Mouse (Mus musculus) hindbrain, embryonic 15.5 days (tissue): ENCODE data around the gene Bpifb9b. TPM values are rescaled to one million over a fixed set of nuclear protein-coding genes. Genes with fewer than 3 reads are reported as not detected.
"Not testable (repeated sequence)": the region's sequence is repeated elsewhere in the genome, so short reads cannot be mapped to it uniquely, and the experiment has no call there.

ENCODE experiments used
- ATAC-seq: fragments of 200-750 bp; cut with Nextera tagmentation; 2 replicates; pipeline ENCODE4 v1.8.0; 2017; ENCODE audit warnings: low read depth, moderate number of reproducible peaks, moderate TSS enrichment; ENCODE audit not compliant: low FRiP score
- H3K27ac ChIP-seq: fragments of 300-500 bp; sonication (generic); replicated peaks from 2 replicates; pipeline ENCODE4 v1.5.1; 2015; ENCODE audit warnings: mild to moderate bottlenecking, inconsistent platforms
- H3K27me3 ChIP-seq: fragments of 300-500 bp; sonication (generic); 2 replicates; pipeline ENCODE4 v1.6.1; 2015; ENCODE audit warnings: control low read depth, inconsistent platforms
- H3K36me3 ChIP-seq: fragments of 300-500 bp; sonication (generic); 2 replicates; pipeline ENCODE4 v1.6.1; 2015; ENCODE audit warnings: control low read depth, inconsistent platforms
- H3K4me1 ChIP-seq: fragments of 300-500 bp; sonication (generic); replicated peaks from 2 replicates; pipeline ENCODE4 v1.6.1; 2015; ENCODE audit warnings: control low read depth, inconsistent platforms
- H3K4me2 ChIP-seq: fragments of 300-500 bp; sonication (generic); 2 replicates; pipeline ENCODE4 v1.6.1; 2015; ENCODE audit warnings: moderate library complexity, mild to moderate bottlenecking, inconsistent platforms
- H3K4me3 ChIP-seq: fragments of 300-500 bp; sonication (generic); 2 replicates; pipeline ENCODE4 v1.5.1; 2015; ENCODE audit warnings: mild to moderate bottlenecking, inconsistent platforms
- H3K9ac ChIP-seq: fragments of 300-500 bp; sonication (generic); 2 replicates; pipeline ENCODE4 v1.6.1; 2015; ENCODE audit warnings: inconsistent platforms
- H3K9me3 ChIP-seq: fragments of 300-500 bp; sonication (generic); 2 replicates; pipeline ENCODE4 v1.6.1; 2016; ENCODE audit warnings: control low read depth, inconsistent platforms
- WGBS: fragments of 180-500 bp; shearing (Covaris S2); methylation state at CpG from one replicate; pipeline ENCODE4 v1.1.7; 2015; 5-methylcytosine and 5-hydroxymethylcytosine counted together
- polyA plus RNA-seq: library from polyadenylated mRNA; unstranded; fragments of >200 nt; fragmentation: Nextera tagmentation; extraction: Ambion mirVana; gene quantifications from 2 replicates; pipeline ENCODE4 v1.2.1, GENCODE M21; 2015

Gene Bpifb9b
- not detected in 2 replicates for polyA plus RNA-seq

DNA sequence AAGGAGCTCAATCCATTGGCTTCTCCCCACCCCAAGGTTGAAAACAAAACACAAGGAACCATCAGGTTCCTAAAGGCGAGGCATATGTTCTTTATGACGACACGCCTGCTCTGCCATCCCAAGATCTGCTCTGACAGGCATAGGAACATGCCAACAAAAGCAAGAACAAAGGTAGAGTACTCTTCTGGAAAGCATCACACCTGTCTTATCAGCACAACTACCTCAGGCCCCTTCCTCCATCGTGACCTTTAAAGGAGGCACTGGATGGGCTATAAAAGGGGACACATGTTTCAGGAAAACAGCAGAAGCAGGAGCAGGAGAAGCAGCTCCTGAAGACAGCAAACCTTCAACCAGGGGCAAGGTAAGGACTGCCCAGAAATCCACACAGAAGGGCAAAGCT is at the start of gene Bpifb9b:
TSS of gene Bpifb9b (plus strand) at position 301 of the 400 bp plus-strand sequence.
- not testable (repeated sequence) for H3K9me3 ChIP-seq, ATAC-seq
- 87% methylated on average over 4 of the region's 4 CpGs for WGBS

DNA sequence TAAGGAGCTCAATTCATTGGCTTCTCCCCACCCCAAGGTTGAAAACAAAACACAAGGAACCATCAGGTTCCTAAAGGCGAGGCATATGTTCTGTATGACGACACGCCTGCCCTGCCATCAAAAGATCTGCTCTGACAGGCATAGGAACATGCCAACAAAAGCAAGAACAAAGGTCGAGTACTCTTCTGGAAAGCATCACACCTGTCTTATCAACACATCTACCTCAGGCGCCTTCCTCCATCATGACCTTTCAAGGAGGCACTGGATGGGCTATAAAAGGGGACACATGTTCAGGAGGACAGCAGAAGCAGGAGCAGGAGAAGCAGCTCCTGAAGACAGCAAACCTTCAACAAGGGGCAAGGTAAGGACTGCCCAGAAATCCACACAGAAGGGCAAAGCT is 49.5 kb upstream of the Bpifb9b start, which contains the start of gene Bpifb9a:
TSS of gene Bpifb9a (plus strand) at position 301 of the 400 bp plus-strand sequence.
- not testable (repeated sequence) for H3K27ac ChIP-seq, H3K4me3 ChIP-seq, ATAC-seq, H3K9me3 ChIP-seq, H3K9ac ChIP-seq, H3K27me3 ChIP-seq, H3K4me2 ChIP-seq, H3K4me1 ChIP-seq, H3K36me3 ChIP-seq
- WGBS = 92% methylated on average over 5 of the region's 5 CpGs

More for the DNA sequence above, at the start of gene Bpifb9b:
- H3K36me3 ChIP-seq, H3K4me1 ChIP-seq, H3K27ac ChIP-seq, H3K4me3 ChIP-seq, H3K4me2 ChIP-seq, H3K9ac ChIP-seq, H3K27me3 ChIP-seq: not testable (repeated sequence)

DNA sequence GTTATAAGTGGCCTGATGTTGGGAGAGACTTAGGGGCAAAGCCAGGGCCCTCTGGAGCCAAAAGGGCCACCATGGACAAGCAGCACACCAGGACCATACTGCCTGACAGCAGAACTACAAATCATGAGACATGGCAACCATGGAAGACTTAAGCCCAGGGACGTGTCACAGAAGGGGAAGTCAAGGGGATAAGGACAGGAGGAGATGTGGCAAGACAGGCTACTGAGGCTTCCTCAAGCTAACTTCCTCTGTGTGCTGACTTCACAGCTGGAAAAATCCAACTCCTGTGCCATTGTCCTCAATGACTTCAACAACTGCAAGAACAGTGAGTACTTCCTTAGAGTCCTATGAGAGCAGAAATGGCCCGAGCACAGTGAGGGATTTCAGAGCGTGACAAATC is 42.6 kb upstream of the Bpifb9b start:
- H3K4me2 ChIP-seq, H3K4me1 ChIP-seq, H3K27ac ChIP-seq, H3K27me3 ChIP-seq, ATAC-seq, H3K9me3 ChIP-seq, H3K9ac ChIP-seq, H3K36me3 ChIP-seq, H3K4me3 ChIP-seq: not testable (repeated sequence)
- 75% methylated on average over 3 of the region's 3 CpGs for WGBS

DNA sequence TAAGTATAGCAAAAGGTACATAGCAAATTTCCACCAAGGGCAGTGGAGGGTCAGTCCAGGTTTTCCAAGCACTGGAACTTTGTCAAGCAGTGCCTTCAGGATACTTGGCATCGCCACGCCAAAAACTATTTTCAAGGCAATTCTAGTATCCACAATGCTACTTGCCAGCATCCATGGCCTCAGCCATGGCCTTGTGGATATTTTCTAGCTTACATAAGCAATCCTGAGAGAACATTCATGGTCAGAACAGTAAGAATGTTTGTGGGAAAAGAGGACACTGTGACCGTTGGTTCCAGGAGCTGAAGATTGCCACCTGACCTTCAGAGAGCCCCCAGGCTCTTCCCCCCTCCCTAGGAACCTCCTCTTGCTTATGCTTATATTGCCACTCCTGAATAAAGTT is 15.2 kb upstream of the Bpifb9b start:
- H3K27ac ChIP-seq, H3K36me3 ChIP-seq, H3K9ac ChIP-seq, H3K4me1 ChIP-seq, H3K9me3 ChIP-seq, H3K27me3 ChIP-seq, H3K4me3 ChIP-seq, ATAC-seq, H3K4me2 ChIP-seq: not testable (repeated sequence)
- WGBS = 92% methylated on average over 3 of the region's 3 CpGs

DNA sequence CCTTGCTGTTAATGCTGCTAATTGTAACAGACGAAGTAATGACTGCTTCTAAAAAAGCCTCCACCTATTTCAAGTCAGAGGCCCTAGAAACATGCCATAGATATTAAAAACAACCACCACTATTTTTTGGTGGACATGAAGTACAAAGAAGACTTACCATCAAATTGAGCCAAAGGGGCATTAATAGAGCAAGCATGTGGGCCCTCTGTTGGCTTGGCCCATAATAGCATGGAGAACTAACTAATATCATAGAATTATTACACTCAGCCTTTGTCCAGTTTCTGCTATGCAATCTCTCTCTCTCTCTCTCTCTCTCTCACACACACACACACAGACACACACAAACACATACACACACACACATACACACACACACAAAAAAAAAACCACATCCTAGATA is 14.2 kb upstream of the Bpifb9b start:
- H3K4me3 ChIP-seq = no peak overlapping the region
- no peaks in the 10 kb centered on the region for H3K36me3 ChIP-seq
- no peak overlapping the region for H3K4me2 ChIP-seq
- 86% methylated on average over 1 of the region's 1 CpGs for WGBS
- no peak for ATAC-seq
- no peaks in the 10 kb centered on the region for H3K4me1 ChIP-seq
- H3K9ac ChIP-seq = no peak overlapping the region
- H3K9me3 ChIP-seq = no peaks in the 10 kb centered on the region
- no peaks in the 10 kb centered on the region for H3K27me3 ChIP-seq
- no peak overlapping the region for H3K27ac ChIP-seq

DNA sequence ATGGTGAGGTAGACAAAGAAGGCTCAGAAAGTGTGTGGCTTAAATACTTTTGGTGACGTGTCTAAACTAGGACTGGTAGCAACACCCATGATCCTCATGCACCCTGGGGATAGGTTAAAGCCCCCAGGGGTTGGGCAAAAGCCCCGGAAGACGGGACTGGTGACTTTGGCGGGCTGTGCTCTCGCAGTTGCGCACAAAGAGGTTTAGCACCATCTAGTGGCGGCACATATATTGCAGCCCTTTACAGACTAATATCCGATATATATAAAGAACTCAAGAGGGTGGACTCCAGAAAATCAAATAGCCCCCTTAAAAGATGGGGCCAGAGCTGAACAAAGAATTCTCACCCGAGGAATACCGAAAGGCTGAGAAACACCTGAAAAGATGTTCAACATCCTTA is 12.3 kb upstream of the Bpifb9b start:
- H3K27me3 ChIP-seq, H3K4me1 ChIP-seq, H3K9me3 ChIP-seq, H3K4me2 ChIP-seq, H3K27ac ChIP-seq, H3K9ac ChIP-seq, H3K4me3 ChIP-seq, H3K36me3 ChIP-seq, ATAC-seq: not testable (repeated sequence)
- 3% methylated on average over 10 of the region's 10 CpGs for WGBS

DNA sequence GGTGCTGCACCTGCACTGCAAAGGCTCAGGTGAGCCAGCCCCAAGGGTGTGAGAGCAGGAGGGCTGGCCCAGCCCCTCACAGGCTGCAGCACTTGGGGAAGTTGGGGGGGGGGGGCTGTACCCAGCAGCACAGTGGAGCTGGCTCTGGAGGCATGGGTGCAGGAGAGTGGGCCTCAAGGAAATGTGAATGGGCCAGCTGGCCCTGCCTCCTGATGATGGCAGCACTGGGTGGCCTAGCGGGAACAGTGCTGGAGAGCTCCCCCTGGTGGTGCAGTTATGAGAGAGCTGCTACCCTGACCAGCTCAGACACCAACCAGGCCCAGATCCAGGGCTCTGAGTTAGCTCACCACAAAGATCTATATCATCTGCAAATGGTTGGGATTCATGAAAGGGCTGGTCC is 6.5 kb upstream of the Bpifb9b start:
- Histone ChIP-seq H3K9me3 (no peaks in the 10 kb centered on the region), H3K9ac (no peak overlapping the region), H3K4me1 (no peaks in the 10 kb centered on the region), H3K36me3 (no peaks in the 10 kb centered on the region), H3K27ac (no peak overlapping the region), H3K27me3 (no peaks in the 10 kb centered on the region), H3K4me2 (no peak overlapping the region), H3K4me3 (no peak overlapping the region)
- WGBS = 13% methylated on average over 1 of the region's 1 CpGs
- no peak for ATAC-seq

DNA sequence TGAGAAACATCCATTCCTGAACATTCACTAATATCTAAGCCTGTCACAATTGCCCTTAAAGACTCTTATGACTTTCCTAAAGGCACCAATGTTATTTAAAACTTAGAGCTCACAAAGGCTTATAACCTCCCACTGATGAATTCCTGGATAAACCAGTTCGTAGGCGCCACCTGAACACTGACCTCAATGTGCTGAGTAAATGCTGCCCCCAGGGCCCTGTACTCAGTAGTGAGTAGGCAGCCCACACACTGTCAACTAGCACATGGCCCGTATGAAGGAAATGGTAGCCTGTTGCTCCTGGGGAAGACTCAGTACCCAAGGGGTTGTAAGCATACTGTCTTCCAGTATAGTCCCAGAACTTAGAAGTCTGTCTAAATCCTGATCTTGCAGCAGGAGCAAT is 5.3 kb upstream of the Bpifb9b start:
- ATAC-seq = no peak
- Histone ChIP-seq H3K9ac (no peak overlapping the region), H3K27ac (no peak overlapping the region), H3K4me3 (no peak overlapping the region), H3K4me1 (no peaks in the 10 kb centered on the region), H3K4me2 (no peak overlapping the region), H3K9me3 (no peaks in the 10 kb centered on the region), H3K36me3 (no peaks in the 10 kb centered on the region), H3K27me3 (no peaks in the 10 kb centered on the region)
- 88% methylated on average over 3 of the region's 3 CpGs for WGBS

DNA sequence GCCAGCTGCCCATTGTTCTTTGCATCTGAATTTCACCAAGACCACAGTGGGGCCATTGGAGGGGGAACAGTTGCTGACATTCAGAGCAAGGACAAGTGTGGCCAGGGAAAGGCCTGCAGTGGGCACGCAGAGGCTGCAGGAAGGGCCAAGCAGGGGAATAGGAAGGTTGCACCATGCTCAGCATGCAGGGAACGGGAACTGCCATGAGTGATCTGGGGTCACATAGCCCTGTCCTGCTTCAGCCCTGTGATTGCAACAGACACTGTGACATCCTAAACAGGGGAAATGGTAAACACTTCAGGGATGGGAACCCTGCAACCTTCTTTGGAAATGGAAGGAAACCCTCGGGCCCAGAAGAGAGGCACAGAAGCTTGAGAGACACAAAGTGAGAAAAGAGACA is 2.4 kb upstream of the Bpifb9b start:
- WGBS = 85% methylated on average over 1 of the region's 3 CpGs
- not testable (repeated sequence) for H3K9me3 ChIP-seq, ATAC-seq, H3K27me3 ChIP-seq, H3K36me3 ChIP-seq, H3K27ac ChIP-seq, H3K4me2 ChIP-seq, H3K4me3 ChIP-seq, H3K4me1 ChIP-seq, H3K9ac ChIP-seq

DNA sequence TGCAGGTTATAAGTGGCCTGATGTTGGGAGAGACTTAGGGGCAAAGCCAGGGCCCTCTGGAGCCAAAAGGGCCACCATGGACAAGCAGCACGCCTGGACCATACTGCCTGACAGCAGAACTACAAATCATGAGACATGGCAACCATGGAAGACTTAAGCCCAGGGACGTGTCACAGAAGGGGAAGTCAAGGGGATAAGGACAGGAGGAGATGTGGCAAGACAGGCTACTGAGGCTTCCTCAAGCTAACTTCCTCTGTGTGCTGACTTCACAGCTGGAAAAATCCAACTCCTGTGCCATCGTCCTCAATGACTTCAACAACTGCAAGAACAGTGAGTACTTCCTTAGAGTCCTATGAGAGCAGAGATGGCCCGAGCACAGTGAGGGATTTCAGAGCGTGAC is 6.7 kb downstream of the Bpifb9b start:
- H3K9ac ChIP-seq, H3K27ac ChIP-seq, H3K36me3 ChIP-seq, H3K4me3 ChIP-seq, H3K27me3 ChIP-seq, ATAC-seq, H3K9me3 ChIP-seq, H3K4me2 ChIP-seq, H3K4me1 ChIP-seq: not testable (repeated sequence)
- 91% methylated on average over 5 of the region's 5 CpGs for WGBS

DNA sequence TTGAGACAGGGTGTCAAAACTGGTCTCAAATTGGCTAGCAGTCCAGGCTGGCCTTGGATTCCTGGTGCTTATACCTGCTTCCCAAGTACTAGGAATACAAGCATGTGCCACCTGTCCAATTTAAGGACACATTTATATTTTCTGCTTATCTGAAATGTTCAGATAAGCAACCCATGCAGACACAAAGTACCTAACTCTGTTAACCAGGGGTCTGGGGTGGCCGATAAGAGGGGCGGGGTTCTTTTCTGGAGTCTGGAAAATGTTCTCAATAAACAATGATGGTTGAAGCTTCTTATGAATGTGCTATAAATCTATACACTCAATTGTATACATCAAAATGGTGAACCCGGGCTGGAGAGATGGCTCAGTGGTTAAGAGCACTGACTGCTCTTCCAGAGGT is 19.8 kb downstream of the Bpifb9b start:
- 88% methylated on average over 3 of the region's 3 CpGs for WGBS
- H3K9me3 ChIP-seq = no peaks in the 10 kb centered on the region
- H3K4me3 ChIP-seq = no peak overlapping the region
- H3K27me3 ChIP-seq = no peaks in the 10 kb centered on the region
- no peak overlapping the region for H3K9ac ChIP-seq
- H3K36me3 ChIP-seq = no peaks in the 10 kb centered on the region
- H3K4me2 ChIP-seq = no peak overlapping the region
- no peaks in the 10 kb centered on the region for H3K4me1 ChIP-seq
- ATAC-seq = no peak
- H3K27ac ChIP-seq = no peak overlapping the region

DNA sequence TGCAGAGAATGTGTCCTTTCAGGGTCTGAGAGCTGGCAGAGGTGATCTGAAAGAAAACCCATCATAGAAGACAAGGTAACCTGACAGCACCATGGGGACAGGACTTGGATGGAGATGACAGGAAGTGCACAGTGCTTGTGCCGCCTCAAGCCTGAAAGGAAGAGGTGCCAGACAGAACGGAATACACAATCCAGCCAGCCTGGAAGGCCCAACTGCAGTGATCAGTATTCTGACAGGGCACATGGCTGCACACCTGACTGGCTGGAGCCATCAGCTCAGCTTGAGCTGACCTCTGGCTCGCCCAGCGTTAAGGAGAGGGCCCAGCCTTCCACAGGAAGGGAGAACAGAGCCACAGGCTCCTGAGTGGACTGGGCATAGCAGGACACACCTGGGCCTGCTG is 28.5 kb downstream of the Bpifb9b start:
- peaks cover 9% of the 10 kb centered on the region for H3K36me3 ChIP-seq
- H3K4me2 ChIP-seq = no peak overlapping the region
- H3K27me3 ChIP-seq = no peaks in the 10 kb centered on the region
- no peaks in the 10 kb centered on the region for H3K4me1 ChIP-seq
- ATAC-seq = no peak
- no peaks in the 10 kb centered on the region for H3K9me3 ChIP-seq
- H3K4me3 ChIP-seq = no peak overlapping the region
- 84% methylated on average over 4 of the region's 4 CpGs for WGBS
- H3K27ac ChIP-seq = no peak overlapping the region
- no peak overlapping the region for H3K9ac ChIP-seq

DNA sequence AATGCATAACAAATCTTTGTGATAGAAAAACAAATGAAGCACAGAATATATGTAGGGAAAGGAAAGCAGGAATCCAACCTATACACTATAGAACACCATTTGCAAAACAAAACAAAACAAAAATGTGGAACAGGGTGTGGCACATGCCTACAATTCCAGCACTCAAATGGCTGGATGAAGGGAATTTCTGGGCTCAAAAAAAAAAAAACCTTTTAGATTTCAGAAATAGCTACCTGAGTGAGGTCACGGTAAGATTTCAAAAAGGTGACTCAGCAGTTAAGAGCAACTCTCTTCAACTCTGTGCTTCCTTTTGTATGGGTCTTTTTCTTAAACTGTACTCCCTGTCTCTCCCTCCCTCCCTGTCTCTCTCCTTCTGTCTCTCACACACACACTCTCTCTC is 31.1 kb downstream of the Bpifb9b start:
- 81% methylated on average over 1 of the region's 1 CpGs for WGBS
- Histone ChIP-seq H3K36me3 (peaks cover 18% of the 10 kb centered on the region), H3K27me3 (no peaks in the 10 kb centered on the region), H3K4me2 (no peak overlapping the region), H3K4me1 (no peaks in the 10 kb centered on the region), H3K4me3 (no peak overlapping the region), H3K9me3 (no peaks in the 10 kb centered on the region), H3K9ac (no peak overlapping the region), H3K27ac (no peak overlapping the region)
- no peak for ATAC-seq
